Comparison of ENCODE assay signal across 16 mouse cellular contexts in genomic region chr11:87234743-87235485, GRCm38 (mm10).
DNase-seq lines count a peak whose midpoint lies in the region; TF ChIP-seq lines count a peak whose summit lies in the region.
"Had no signal": no experiment of that assay in that cellular context is flagged by ENCODE, and none has a peak within 500 bp of the region (broad histone marks: within the 10 kb centered on the region; RNA-seq: fewer than 3 reads in every experiment).

No protein-coding gene starts in this region.

- no peak for TF ChIP-seq RAD21 in CH12.LX (IDR thresholded peaks at IDR 0.05; ENCODE audit: low read depth, low read length)

- H3K9me3 ChIP-seq in heart, embryonic 10.5 days: no peaks in the 10 kb centered on the region
- H3K9me3 ChIP-seq in CH12.LX (replicated peaks; ENCODE audit: low read length): no peaks in the 10 kb centered on the region
- H3K9me3 ChIP-seq: embryonic facial prominence, embryonic 12.5 days; kidney, embryonic 15.5 days; midbrain, embryonic 12.5 days had no signal

- H3K4me1 ChIP-seq in heart, embryonic 10.5 days: peaks cover 23% of the 10 kb centered on the region
- peaks cover 14 to 49% of the 10 kb centered on the region in 2 experiments for H3K4me1 ChIP-seq in CH12.LX (ENCODE audit: control insufficient read depth in 1 of 2, insufficient read depth in 2 of 2)
- H3K4me1 ChIP-seq: embryonic facial prominence, embryonic 12.5 days; kidney, embryonic 15.5 days; midbrain, embryonic 12.5 days had no signal

- dilution Hi-C loops in CH12.LX (cut with MboI; ENCODE audit: extremely low pct_ligation_motif_present, extremely low pct_unique_long_range_greater_than_20kb, low sequenced_read_pairs): no loop called here

- TF ChIP-seq EP300 in CH12.LX (IDR thresholded peaks at IDR 0.05; ENCODE audit: low read length): peak; percentile 63

- in situ Hi-C loops in CH12.LX (cut with MboI; ENCODE audit: low pct_ligation_motif_present, low pct_unique_long_range_greater_than_20kb, low sequenced_read_pairs): no loop called here

- H3K79me2 ChIP-seq in CH12.LX (replicated peaks; ENCODE audit: control insufficient read depth, extremely low read depth, insufficient read depth, poor library complexity, severe bottlenecking): no peaks in the 10 kb centered on the region

- H3K4me2 ChIP-seq in CH12.LX (ENCODE audit: insufficient read depth, low read depth, poor library complexity, severe bottlenecking): peak overlapping the region; percentile 47; the same call in 1 of the 2 replicates
- H3K4me2 ChIP-seq: embryonic facial prominence, embryonic 12.5 days; kidney, embryonic 15.5 days; midbrain, embryonic 12.5 days had no signal

- H3K36me3 ChIP-seq in heart, embryonic 10.5 days: peaks cover 5% of the 10 kb centered on the region; the same call in 1 of the 2 replicates
- peaks cover 11 to 55% of the 10 kb centered on the region in 2 experiments for H3K36me3 ChIP-seq in CH12.LX (replicated peaks in 1 of 2; ENCODE audit: control insufficient read depth in 1 of 2, insufficient read depth in 1 of 2, low read length in 1 of 2)

- H3K27me3 ChIP-seq in heart, embryonic 10.5 days (ENCODE audit: insufficient read depth, poor library complexity, severe bottlenecking): no peaks in the 10 kb centered on the region
- no peaks in the 10 kb centered on the region for H3K27me3 ChIP-seq in CH12.LX (replicated peaks)
- H3K27me3 ChIP-seq: embryonic facial prominence, embryonic 12.5 days; kidney, embryonic 15.5 days; midbrain, embryonic 12.5 days had no signal

- H3K4me3 ChIP-seq in heart, embryonic 10.5 days: peak overlapping the region; percentile 27; the same call in 1 of the 2 replicates
- no peak overlapping the region for H3K4me3 ChIP-seq in layer of hippocampus, adult 2 months
- no peak overlapping the region for H3K4me3 ChIP-seq in CH12.LX (replicated peaks in 1 of 3; ENCODE audit: low read depth in 2 of 3, low read length in 2 of 3, poor library complexity in 1 of 3)
- H3K4me3 ChIP-seq: embryonic facial prominence, embryonic 12.5 days; erythroblast, embryonic 14.5 days; kidney, embryonic 15.5 days; midbrain, embryonic 12.5 days had no signal

- H3K27ac ChIP-seq in heart, embryonic 10.5 days: peak overlapping the region; percentile 74
- peak overlapping the region; percentile 83 for H3K27ac ChIP-seq in layer of hippocampus, adult 2 months
- H3K27ac ChIP-seq in CH12.LX (ENCODE audit: insufficient read depth, low read depth): no peak overlapping the region
- H3K27ac ChIP-seq: embryonic facial prominence, embryonic 12.5 days; kidney, embryonic 15.5 days; midbrain, embryonic 12.5 days had no signal

- no peak for DNase-seq in heart, embryonic 10.5 days (ENCODE audit: low spot score)
- DNase-seq in heart, postnatal 4 days: no peak
- no peak for DNase-seq in layer of hippocampus, adult 2 months (ENCODE audit: low spot score in 2 of 2)
- DNase-seq in layer of hippocampus, adult 9-11 months: no peak
- DNase-seq in CH12.LX (ENCODE audit: extremely low read depth): peak; percentile 35
- peak; percentile 5 for DNase-seq in fat pad, adult 2 months (ENCODE audit: extremely low read depth, low read depth, low spot score)
- DNase-seq in spleen, postnatal 4 days (ENCODE audit: low spot score in 2 of 2): no peak
- DNase-seq: adrenal gland, adult 2 months; B cell, adult 2 months; cerebellum, adult 9-11 months; liver; spleen, adult 18-20 months had no signal

- TF ChIP-seq CTCF in layer of hippocampus, adult 2 months (conservative IDR thresholded peaks at IDR 0.05): no peak
- no peak for TF ChIP-seq CTCF in CH12.LX (conservative IDR thresholded peaks at IDR 0.05 in 1 of 2, IDR thresholded peaks at IDR 0.05 in 1 of 2; ENCODE audit: low read depth in 2 of 2, low read length in 2 of 2)

- WGBS in heart, embryonic 10.5 days: 79% methylated on average over 12 of the region's 12 CpGs

- H3K9ac ChIP-seq in CH12.LX (ENCODE audit: insufficient read depth, low read depth): peak overlapping the region; percentile 3; the same call in 1 of the 2 replicates
- H3K9ac ChIP-seq: embryonic facial prominence, embryonic 12.5 days; kidney, embryonic 15.5 days; midbrain, embryonic 12.5 days had no signal

- no peak for TF ChIP-seq POLR2A in CH12.LX (IDR thresholded peaks at IDR 0.05; ENCODE audit: low read depth, low read length)

TF ChIP-seq in CH12.LX, 34 proteins besides CTCF, POLR2A, EP300 and RAD21:
- TF ChIP-seq ETS1 (conservative IDR thresholded peaks at IDR 0.05; ENCODE audit: low read depth, low read length) (peak; percentile 43; the same call in 1 of the 2 replicates), MAFK (IDR thresholded peaks at IDR 0.05; ENCODE audit: insufficient replicate concordance, low read length) (no peak), RCOR1 (conservative IDR thresholded peaks at IDR 0.05; ENCODE audit: low read depth, low read length) (no peak), BHLHE40 (IDR thresholded peaks at IDR 0.05; ENCODE audit: low read depth, low read length) (peak; percentile 57), JUND (conservative IDR thresholded peaks at IDR 0.05; ENCODE audit: low read depth, low read length) (peak; percentile 52), IRF4 (IDR thresholded peaks at IDR 0.05; ENCODE audit: low read depth, low read length) (peak; percentile 60; the same call in 1 of the 2 replicates), JUN (IDR thresholded peaks at IDR 0.05; ENCODE audit: insufficient read depth, low read depth, low read length) (peak; percentile 45; the same call in 1 of the 2 replicates), ELF1 (IDR thresholded peaks at IDR 0.05; ENCODE audit: low read depth, low read length) (no peak)

Comparison
In these comparisons a context has a peak if more than half of its experiments do, and no peak if none do; other contexts are left out.
1. DNase-seq: peak in CH12.LX (single experiment) and fat pad, adult 2 months (single experiment); none in heart, embryonic 10.5 days (single experiment), heart, postnatal 4 days (single experiment), layer of hippocampus, adult 2 months (0 of 2), layer of hippocampus, adult 9-11 months (single experiment) and spleen, postnatal 4 days (0 of 2).